Mouse (Mus musculus): Measurements from ENCODE around the gene Hoxc11. TPM values are rescaled to one million over a fixed set of nuclear protein-coding genes. Genes with fewer than 3 reads are reported as not detected.

Hoxc11 gene
- total and polyA plus RNA-seq, 3 experiments, result not detected

DNA sequence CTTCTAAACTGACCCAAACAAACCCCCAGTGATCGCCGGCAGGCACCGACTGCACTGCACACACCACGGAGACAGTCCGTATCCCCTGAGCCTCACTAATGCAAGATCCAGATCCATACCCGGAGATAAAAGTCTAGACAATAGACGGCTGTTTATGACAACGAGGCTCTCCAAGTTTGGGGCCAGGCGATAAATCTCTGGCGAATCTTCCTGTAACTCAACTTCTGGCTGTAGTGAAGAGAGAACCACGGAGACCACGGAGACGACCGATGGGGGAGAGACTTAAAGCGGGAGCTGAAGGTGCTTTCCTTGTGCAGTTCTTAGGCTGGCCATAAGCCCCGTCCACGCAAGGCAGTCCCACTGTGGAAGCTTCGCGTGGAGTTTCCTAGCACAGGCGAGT is 4.5 kb upstream of the Hoxc11 start:
- no peaks in the 10 kb centered on the region for H3K9me3 ChIP-seq (replicated peaks; ENCODE audit: insufficient read depth, low read length)
- peaks cover 0 to 5% of the 10 kb centered on the region in 2 experiments; a peak in 1 of 4 replicates for H3K36me3 ChIP-seq (ENCODE audit: control insufficient read depth in 1 of 2, insufficient read depth in 2 of 2, low read length in 2 of 2)
- no peak overlapping the region for H3K27ac ChIP-seq (ENCODE audit: control insufficient read depth, low read depth, low read length)
- H3K27me3 ChIP-seq (ENCODE audit: control insufficient read depth in 1 of 2, insufficient read depth in 2 of 2, low read length in 2 of 2), result peaks cover 22 to 38% of the 10 kb centered on the region in 2 experiments
- H3K9ac ChIP-seq (ENCODE audit: control insufficient read depth, low read depth, low read length, poor library complexity, severe bottlenecking), result no peak overlapping the region
- TF ChIP-seq SIN3A (IDR thresholded peaks at IDR 0.05; ENCODE audit: low read length) (no peak), MXI1 (IDR thresholded peaks at IDR 0.05; ENCODE audit: low read depth, low read length) (no peak), ZNF384 (IDR thresholded peaks at IDR 0.05; ENCODE audit: low read depth, low read length) (no peak), CHD1 (IDR thresholded peaks at IDR 0.05; ENCODE audit: low read depth, low read length) (no peak), KAT2A (conservative IDR thresholded peaks at IDR 0.05; ENCODE audit: low read depth, low read length) (no peak), ETS1 (IDR thresholded peaks at IDR 0.05; ENCODE audit: low read depth, low read length) (no peak), CHD2 (IDR thresholded peaks at IDR 0.05; ENCODE audit: low read length) (no peak)
- no peak for DNase-seq (ENCODE audit: low read depth, low spot score)
- no peaks in the 10 kb centered on the region; the same call in 1 of the 2 replicates for H3K79me2 ChIP-seq (ENCODE audit: control insufficient read depth, insufficient read depth, low read length, poor library complexity)
- no peak overlapping the region for H3K4me3 ChIP-seq (ENCODE audit: control insufficient read depth in 1 of 2, insufficient read depth in 1 of 2, low read depth in 2 of 2, low read length in 2 of 2)
- H3K4me1 ChIP-seq (ENCODE audit: control insufficient read depth in 1 of 2, insufficient read depth in 2 of 2, low read length in 2 of 2), result peaks cover 5 to 6% of the 10 kb centered on the region in 2 experiments; a peak in 3 of 4 replicates

DNA sequence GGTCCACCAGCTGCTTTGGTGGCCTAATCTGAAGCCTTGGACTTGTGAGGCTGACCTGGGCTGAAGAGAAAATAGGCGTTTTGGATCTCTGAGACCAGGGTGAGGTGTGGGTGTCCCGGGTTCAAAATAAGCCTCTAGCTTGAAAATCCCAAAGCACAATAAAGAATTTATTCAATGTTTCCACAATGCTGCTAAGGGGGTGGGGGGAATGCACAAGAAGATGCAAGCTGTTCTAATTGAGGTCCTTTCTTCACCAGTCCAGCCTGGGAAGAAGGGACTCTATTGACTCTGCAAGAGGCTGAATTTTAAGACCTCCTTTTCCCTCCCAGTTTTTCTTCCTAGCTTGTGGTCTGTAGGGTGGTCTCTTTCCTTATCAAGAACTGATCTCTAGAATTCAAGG is 3.4 kb upstream of the Hoxc11 start:
- peaks cover 0 to 2% of the 10 kb centered on the region in 2 experiments; a peak in 1 of 4 replicates for H3K36me3 ChIP-seq (ENCODE audit: control insufficient read depth in 1 of 2, insufficient read depth in 2 of 2, low read length in 2 of 2)
- no peaks in the 10 kb centered on the region for H3K79me2 ChIP-seq (ENCODE audit: control insufficient read depth, insufficient read depth, low read length, poor library complexity)
- no peak for DNase-seq (ENCODE audit: low read depth, low spot score)
- H3K9ac ChIP-seq (ENCODE audit: control insufficient read depth, low read depth, low read length, poor library complexity, severe bottlenecking), result no peak overlapping the region
- no peaks in the 10 kb centered on the region for H3K9me3 ChIP-seq (replicated peaks; ENCODE audit: insufficient read depth, low read length)
- H3K27ac ChIP-seq (ENCODE audit: control insufficient read depth, low read depth, low read length), result no peak overlapping the region
- TF ChIP-seq USF2 (IDR thresholded peaks at IDR 0.05; ENCODE audit: borderline replicate concordance in 1 of 2, insufficient read depth in 1 of 2, low read depth in 1 of 2, low read length in 2 of 2) (no peak), POLR2AphosphoS2 (IDR thresholded peaks at IDR 0.05; ENCODE audit: low read length) (no peak), ZNF384 (IDR thresholded peaks at IDR 0.05; ENCODE audit: low read depth, low read length) (no peak), MAZ (IDR thresholded peaks at IDR 0.05; ENCODE audit: low read depth, low read length) (no peak), MYC (IDR thresholded peaks at IDR 0.05; ENCODE audit: low read depth, low read length) (no peak), POLR2AphosphoS5 (IDR thresholded peaks at IDR 0.05; ENCODE audit: borderline replicate concordance, low read depth, low read length) (no peak), ZKSCAN1 (IDR thresholded peaks at IDR 0.05; ENCODE audit: low read depth, low read length) (no peak), MEF2A (IDR thresholded peaks at IDR 0.05; ENCODE audit: extremely low read depth, insufficient replicate concordance, low read depth, low read length, poor library complexity, severe bottlenecking) (no peak), TCF12 (IDR thresholded peaks at IDR 0.05; ENCODE audit: low read depth, low read length) (no peak), MAX (IDR thresholded peaks at IDR 0.05; ENCODE audit: low read length) (no peak), MYB (IDR thresholded peaks at IDR 0.05; ENCODE audit: low read depth, low read length) (no peak), KAT2A (conservative IDR thresholded peaks at IDR 0.05; ENCODE audit: low read depth, low read length) (no peak), NRF1 (IDR thresholded peaks at IDR 0.05; ENCODE audit: insufficient read depth, low read depth, low read length, poor library complexity, severe bottlenecking) (no peak), SIN3A (IDR thresholded peaks at IDR 0.05; ENCODE audit: low read length) (no peak), ELF1 (IDR thresholded peaks at IDR 0.05; ENCODE audit: low read depth, low read length) (no peak)
- peaks cover 22 to 38% of the 10 kb centered on the region in 2 experiments for H3K27me3 ChIP-seq (ENCODE audit: control insufficient read depth in 1 of 2, insufficient read depth in 2 of 2, low read length in 2 of 2)
- H3K4me1 ChIP-seq (ENCODE audit: control insufficient read depth in 1 of 2, insufficient read depth in 2 of 2, low read length in 2 of 2), result peaks cover 4 to 5% of the 10 kb centered on the region in 2 experiments; a peak in 2 of 4 replicates
- no peak overlapping the region for H3K4me3 ChIP-seq (ENCODE audit: control insufficient read depth in 1 of 2, insufficient read depth in 1 of 2, low read depth in 2 of 2, low read length in 2 of 2)
